Mouse (Mus musculus): ENCODE data around the gene Hvcn1.
A peak's percentile ranks its signal among the peaks of the same experiment; 100 is the strongest.
"Not testable (repeated sequence)": the region's sequence is repeated elsewhere in the genome, so short reads cannot be mapped to it uniquely, and the experiment has no call there.

The Hvcn1 gene

DNA sequence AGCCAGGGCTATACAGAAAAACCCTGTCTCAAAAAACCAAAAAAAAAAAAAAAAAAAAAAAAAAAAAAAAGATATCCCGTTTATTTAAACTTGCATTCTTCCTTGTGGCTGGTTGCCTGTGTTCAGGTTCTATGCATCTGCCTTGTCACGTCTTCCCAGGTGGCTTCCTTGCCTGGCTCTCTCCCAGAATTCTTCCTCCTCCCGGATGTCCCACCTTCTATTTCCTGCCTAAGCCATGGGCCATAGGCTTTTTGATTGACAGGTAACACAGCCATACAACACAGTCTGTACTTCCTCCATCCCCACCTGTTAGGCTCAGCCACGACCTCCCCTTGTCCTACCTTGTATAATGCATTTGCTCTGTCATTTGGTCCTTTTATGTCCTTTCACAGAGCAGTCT, at the start of gene Hvcn1:
Gene Hvcn1 (plus strand): TSS at position 330 of the 400 bp plus-strand sequence.
- DNase-seq (ENCODE audit: low read depth, low spot score): peak; percentile 95

DNA sequence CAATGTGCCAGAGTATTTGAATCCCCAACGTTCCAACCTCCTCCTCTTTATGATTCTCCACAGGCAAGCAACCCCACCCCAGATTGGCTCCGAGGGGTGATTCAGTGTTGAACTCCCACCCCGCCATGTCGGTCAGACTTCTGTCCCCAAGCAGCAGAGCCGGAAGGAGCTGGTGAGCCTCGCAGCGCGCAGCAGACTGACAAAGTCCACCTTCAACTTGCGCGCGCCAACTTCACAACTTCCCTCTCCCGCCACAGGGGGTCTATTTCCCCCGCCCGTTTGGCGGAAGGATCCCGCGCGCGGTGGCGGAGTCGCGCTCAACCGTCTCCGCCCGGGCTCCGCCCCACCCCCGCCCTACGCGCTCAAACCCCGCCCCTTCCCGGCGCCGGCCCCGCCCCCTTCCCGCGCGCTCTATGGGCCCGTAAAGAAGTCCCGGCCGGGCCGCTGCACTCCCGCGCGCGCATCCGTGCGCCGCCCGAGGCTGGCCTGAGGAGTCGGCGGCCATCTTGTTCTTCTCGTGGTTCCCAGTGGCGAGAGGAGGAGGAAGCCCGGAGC, 48.7 kb upstream of the Hvcn1 start, which contains the start of gene Ppp1cc:
Gene Ppp1cc (plus strand): TSS at position 452 of the 555 bp plus-strand sequence.
- DNase-seq (ENCODE audit: low read depth, low spot score): peak; percentile 96

DNA sequence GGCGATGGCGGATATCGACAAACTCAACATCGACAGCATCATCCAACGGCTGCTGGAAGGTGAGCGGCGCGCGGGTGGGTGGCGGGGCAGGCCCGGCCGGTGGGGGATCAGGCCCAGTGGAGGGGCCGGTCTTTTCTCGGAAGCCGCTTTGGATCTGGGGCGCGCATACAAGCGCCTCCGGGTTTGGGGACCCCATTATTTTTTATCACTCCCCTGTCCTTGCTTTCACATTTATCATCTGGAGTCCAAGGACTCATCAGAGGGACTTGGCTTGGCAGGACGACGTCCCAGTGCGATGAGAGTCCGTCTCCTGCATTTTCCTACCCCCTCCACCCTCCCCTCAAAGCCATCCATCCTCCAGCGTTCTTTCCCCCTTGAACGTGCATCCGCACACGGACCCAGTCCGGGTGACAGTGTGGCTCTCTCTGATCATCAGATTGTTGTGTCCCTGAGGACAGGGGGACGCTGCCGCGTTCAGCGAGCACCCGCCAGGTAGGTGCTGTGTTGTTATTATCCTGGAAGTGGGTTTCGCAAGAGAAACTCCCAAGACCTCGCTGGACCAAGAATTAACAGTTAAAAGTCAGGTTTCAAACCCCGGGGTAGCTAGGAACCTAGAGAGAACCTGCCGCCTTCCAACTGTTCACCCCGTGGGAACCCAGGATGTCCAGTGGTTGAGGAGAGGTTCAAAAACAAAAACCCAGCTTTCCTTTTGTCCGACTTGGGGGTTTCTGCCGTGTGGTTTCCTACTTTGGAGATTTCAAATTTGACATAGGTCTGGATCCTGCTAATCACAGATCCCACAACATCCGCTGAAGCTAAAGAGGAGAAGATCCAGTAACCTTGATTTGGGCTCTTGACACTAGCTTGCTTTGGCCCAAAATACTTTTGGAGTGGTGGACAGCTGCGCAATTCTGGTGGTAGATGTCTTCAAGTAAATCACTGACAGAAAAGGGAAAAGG, 47.8 kb upstream of the Hvcn1 start:
- no peak for DNase-seq (ENCODE audit: low read depth, low spot score)

DNA sequence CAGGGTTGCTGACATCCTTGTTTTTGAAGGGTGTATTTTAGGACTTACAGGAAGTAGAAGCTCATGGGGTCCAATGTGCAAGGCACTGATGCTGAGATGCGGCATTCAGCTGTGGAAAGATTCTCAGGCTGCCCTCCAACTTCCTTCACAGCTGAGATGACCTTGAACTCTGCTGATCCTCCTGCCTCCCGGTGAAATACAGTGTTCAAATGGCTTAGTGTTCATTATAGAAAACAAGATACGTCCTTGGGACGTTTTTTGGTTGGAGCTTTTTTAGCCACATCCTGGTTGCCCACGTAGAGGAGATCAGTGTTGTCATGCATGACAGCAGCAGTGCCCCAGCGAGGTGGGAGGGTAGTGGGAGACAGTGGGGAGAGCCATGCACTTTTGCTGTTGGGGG, 43.4 kb upstream of the Hvcn1 start:
- DNase-seq (ENCODE audit: low read depth, low spot score): no peak

DNA sequence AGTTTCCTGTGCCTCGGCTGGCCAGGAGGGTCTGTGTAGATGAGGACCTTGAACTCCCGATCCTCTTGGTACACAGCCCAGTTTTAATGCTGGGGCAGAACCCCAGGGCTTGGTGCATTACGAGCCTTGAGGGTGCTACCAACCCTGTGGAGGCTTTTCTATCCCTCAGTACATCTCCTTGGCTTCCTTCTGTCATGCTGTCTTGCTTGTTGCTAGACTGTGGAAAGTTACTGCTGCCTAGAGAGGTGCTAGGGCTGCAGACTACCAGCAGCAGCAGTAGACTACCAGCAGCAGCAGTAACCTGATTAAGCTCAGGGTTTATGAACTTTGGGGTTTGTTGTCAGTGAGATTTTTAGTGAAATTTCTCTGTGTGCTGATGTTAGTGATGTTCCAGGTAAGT, 42.6 kb upstream of the Hvcn1 start:
- DNase-seq (ENCODE audit: low read depth, low spot score): no peak

DNA sequence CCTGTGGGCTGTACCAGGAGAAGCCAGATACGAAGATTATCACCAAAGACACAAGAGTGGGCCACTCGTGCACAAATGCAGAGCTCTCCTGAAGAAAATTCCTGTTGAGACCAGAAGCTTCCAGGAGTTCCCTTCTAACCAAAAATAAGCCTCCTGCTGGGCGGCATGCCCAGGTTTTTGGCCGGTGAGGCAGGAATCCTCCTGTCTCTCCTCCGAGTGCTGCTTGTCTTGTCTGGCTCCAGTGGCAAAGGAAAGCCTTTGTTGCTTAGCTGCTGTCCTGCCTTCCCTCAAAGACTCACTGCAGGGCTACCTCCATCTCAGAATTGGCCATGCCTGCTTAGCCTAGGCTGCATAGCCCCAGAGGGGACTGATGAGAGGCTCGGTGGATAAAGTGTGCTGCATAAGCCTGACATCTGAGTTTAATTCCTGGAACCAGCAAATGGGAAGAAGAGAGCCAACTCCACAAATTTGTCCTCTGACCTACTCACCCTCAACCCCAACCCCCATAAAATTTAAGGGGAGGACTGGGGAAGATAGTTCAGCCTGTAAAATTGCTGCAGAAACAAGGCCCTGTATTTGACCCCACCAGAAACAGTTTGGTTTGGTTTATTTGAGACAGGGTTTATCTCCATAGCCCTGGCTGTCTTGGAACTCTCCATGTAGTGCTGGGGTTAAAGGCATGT, 41.2 kb upstream of the Hvcn1 start:
- DNase-seq (ENCODE audit: low read depth, low spot score): no peak

DNA sequence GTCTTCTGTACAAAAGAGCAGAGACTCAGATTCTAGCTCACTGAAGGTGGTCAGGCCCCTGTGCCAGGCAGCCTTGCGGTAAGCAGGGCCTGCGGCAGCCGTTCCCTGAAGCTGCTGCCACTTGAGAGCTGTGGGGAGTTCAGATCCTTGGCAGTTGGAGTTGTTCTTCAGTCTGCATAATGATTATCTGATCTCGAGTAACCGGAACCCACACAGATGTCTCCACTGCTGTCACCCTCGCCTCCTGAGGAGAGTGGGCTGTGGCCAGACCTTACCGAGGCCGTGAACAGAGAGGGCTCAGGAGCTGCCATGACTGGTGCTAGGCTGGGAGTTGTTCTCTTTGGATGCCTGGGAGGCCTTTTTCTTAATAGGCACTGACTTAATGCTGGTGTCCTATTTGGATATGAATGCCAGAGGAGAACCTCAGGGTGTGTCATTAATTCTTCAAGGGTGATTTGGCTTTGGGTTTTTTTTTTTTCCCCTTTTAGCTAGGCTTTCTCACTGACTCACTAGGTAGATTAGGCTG, 39.9 kb upstream of the Hvcn1 start:
- no peak for DNase-seq (ENCODE audit: low read depth, low spot score)

DNA sequence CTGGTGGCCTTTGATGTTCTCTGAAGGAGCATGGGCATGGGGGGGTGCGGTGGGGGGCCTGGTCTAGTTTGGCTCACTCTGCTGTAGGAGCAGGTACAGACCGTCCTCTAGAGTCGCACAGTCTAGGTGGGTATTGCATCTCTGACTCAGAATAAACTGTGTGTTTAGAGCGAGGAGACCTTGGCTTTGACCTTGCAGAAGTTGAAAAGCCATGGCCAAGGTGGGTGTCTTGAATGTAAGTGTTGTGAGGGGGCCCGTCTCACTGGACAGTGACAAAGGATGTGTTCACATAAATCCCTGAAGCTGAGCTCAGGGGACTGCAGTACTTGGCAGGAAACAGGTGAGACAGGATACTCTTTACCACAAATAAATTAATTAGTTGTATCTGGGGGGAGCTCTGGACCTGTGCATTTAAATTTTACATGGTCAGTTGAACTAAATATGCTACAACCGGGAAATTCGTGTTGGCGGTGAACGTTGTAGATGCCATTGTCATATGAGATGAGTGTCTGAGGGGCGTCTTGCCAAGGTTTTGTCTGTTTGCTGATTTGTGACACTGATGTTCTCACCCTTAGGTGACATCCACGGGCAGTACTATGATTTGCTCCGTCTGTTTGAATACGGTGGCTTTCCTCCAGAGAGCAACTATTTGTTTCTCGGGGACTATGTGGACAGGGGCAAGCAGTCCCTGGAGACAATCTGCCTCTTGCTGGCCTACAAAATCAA, 38.1 kb upstream of the Hvcn1 start:
- DNase-seq (ENCODE audit: low read depth, low spot score): no peak

DNA sequence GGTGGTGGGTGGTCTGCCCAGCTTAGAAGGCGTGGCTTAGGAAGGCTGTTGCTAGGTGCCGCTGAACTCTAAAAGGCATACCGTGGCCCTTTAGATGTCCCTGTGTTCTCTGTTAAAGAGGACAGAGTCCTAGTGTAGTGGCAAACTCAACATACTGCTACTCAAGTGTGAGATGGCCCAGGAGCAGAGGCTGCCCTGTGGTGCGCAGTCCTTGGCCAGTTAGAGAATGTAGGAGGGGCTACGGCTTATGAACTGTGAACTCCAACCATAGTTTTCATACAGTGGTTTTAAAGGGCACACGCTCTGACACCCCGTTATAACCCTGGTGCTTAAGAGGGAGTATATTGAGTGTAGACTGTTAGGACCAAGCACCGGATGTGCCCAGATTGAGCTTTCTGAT, 35.5 kb upstream of the Hvcn1 start:
- no peak for DNase-seq (ENCODE audit: low read depth, low spot score)

DNA sequence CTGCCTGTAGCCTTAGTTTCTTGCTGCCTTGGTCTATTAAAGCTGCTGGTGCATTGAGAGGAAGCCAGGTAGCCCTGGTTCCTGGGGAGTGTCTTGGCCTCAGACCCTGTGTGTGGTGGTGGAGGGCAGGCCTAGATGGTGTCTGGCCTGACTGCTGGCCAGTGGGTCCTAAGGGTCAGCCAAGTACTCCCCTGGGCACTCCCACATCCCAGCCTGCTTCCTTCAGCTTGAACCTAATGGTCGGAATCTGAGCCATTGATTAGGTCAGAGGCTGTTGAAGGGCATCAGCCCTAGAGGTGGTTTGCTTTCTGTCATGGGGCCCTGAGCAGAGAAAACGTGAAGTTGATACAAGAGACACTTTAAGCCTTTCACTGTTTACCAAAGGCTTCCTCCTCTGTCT, 31.2 kb upstream of the Hvcn1 start:
- no peak for DNase-seq (ENCODE audit: low read depth, low spot score)

DNA sequence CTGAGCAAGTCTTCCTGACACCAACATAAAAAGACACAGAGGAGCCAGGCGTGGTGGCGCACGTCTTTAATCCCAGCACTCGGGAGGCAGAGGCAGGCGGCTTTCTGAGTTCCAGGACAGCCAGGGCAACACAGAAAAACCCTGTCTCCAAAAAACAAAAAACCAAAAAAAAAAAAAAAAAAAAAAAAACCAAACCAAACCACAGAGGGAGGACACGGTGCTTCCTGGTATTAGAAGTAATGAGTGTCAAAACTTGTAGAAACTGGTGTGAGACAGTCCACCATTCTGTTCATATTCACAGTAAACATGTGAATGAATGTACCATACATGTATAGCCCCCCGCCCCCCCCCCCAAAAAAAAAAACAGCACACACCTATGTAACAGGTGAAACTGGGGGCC, 30.6 kb upstream of the Hvcn1 start:
- DNase-seq (ENCODE audit: low read depth, low spot score): no peak

DNA sequence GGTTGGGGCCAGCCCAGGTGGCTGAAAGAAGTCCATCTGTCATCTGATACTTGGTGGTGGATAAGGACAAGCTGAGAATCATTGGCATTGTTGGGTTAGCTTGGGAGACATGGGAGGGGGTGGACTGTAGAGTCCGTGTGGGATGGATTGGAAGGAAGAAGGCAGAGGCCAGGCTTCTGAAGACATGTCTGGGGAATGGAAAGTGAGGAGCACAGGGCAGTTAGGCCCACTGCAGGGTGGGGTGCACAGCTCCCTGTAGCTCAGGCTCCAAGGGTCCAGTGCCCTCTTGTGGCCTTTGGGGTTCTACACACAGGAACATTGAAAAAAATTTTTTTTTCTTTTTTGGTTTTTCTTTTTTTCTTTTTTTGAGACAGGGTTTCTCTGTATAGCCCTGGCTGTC, 30.2 kb upstream of the Hvcn1 start:
- DNase-seq (ENCODE audit: low read depth, low spot score): peak; percentile 71

DNA sequence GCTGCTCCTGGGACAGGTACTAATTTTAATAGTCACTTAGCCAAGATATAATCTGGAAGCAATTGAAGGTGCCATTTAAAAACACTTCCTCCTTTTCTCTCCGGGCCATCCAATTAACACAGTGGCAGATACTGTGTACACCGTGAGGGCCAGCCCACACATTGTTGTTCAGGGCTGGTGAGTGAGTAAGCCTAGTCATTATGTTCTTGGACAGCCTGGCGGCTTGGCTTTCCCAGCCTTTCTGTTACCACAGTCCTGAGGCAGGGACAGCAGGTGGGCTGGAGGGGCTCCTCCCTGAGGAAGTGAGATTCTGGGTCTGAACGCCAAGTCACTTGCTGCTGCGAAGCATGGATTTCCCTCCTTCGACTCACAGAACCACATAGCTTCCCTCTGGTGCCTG, 26.9 kb upstream of the Hvcn1 start:
- DNase-seq (ENCODE audit: low read depth, low spot score): peak; percentile 54

DNA sequence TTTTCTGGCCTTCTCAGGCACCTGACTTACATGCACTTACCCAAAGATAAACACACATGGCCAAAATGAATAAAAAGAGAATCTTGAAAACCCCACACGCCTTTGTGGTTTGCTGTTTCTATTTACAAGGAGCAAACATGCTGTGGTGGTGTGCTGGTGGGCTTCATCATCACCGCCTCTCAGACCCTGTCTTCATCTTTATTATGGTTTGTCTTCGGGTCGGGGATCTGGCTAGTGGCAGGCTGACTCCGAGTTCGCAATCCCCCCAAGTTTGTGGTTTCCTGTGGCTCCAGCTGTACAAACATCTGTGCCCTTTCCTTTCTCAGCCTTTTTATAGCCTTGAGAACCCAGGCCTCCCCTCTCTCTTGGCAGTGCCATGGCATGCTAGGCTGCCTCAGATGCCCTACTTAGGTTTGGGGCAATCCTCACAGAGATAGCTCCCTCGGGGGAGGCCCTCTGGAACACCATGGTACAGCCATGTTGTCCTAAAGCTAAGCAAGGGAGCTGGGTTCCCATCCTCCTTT, 22.3 kb upstream of the Hvcn1 start:
- no peak for DNase-seq (ENCODE audit: low read depth, low spot score)

DNA sequence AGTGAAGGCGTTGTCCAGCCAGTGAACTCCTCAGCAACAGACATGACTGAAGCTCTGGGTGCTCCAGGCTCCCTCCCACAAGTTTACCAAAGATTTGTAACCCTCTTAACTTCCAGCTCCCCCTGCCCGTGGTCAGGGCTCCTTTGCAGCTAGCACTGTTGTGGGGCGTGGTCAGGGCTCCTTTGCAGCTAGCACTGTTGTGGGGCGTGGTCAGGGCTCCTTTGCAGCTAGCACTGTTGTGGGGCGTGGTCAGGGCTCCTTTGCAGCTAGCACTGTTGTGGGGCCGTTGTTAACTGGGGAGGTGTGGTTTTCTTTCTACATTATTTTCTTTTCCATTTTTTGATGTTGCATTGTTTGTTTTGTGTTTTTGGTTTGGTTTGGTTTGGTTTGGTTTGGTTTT, 21.7 kb upstream of the Hvcn1 start:
- not testable (repeated sequence) for DNase-seq (ENCODE audit: low read depth, low spot score)

DNA sequence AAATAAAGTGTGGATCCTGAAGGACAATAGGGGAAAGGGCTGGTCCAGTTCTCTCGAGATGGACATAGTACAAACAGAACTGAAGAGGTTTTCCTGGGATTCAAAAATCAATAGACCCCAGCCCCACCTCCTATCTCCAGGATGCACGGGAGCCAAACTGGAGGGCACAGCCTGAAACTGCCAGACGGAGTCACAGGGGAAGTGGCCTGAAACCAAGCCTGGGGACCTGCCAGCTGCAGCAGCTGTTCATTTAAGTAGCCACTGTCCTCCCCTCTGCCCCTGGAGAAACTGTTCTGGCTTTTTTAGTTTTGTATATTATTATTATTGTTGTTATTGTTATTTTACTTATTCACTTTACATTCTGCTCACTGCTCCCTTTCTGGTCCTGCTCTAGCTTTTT, 17.5 kb upstream of the Hvcn1 start:
- no peak for DNase-seq (ENCODE audit: low read depth, low spot score)

DNA sequence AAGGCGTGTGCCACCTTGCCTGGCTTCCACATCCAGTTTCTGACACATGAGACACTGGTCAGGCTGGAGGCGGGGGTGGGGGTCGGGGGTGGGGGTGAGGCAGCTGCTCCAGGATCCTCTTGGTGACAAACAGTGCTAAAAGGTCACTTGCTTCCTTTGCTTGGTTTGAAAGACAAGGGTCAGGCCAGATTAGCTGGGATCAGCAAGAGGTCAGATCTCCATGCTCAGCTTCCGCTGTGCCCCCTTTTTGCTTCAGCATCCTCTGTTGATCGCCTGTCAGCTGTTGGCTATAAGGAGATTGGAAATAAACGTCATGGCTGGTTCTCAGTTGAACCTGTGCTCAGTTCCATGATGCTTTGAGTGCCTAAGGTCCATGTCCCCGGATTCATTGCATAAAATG, 16.1 kb upstream of the Hvcn1 start:
- DNase-seq (ENCODE audit: low read depth, low spot score): peak; percentile 61

DNA sequence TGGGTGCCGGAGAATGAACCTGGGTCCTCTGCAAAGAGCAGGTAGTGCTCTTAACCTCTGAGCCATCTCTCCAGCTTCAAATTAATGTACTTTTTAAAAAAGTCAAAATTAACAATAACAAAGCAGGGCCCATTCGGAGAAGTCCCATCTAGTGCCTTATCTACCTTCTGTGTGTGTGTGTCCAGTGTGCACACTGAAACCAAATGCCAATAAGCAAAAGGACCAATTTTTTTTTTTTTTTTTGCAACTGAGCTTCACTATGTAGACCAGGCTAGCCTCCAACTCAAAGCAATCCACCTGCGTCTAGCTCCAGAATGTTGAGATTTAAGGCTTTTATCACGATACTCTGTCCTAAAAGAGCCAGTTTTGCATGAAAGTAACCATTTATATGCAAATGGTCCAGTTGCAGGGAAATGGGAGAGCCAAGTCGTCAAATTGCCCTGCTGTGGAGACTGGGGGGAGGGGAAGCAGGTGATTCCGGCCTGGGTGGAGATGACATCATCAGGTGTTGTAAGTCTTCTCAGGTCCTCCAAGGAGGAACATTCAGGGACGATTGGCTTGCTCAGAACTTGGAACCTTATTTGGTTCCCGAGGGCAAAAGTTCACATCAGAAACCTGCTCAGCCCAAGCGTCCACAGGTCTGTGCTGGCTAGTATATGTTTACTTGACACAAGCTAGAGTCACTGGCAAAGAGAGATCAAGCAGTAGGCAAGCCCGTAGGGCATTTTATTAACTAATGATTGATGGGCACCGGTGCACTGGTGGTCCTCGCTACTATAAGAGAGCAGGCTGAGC, 15.1 kb upstream of the Hvcn1 start:
- peak; percentile 98 for DNase-seq (ENCODE audit: low read depth, low spot score)

DNA sequence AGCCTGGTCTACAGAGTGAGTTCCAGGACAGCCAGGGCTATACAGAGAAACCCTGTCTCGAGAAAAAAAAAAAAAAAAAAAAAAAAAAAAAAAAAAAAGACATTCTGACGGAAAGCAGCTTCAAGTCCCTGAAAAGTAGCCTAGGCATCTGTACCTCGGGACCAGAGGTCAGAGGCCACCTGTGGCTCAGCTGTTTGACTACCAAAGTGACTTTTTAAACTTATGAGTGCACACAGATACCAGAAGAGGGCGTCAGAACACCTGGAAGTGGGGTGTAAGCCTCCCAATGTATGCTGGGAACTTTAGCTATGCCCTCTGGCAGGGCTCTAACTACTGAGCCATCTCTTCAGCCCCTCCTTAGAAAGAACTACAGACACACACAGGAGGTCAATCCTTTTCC, 14.3 kb upstream of the Hvcn1 start:
- peak; percentile 74 for DNase-seq (ENCODE audit: low read depth, low spot score)

DNA sequence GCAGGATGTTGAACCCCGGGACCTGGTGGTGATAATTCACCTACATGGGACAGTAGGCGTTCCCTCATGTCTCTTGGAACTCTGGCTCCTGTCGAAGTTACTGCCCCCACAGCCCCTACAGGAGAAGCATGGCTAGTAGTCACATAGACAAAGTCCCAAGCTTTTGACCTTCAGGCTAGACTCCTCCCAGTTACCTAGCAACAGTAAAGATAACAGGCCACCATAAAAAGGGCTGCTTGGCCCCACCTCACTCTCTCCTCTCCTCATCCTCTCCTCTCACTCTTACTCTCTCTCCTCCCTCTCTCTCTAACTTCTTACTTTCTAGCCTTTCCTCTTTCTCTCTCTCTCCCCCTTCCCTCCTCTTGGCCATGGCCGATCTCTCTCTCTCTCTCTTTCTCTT, 5.7 kb upstream of the Hvcn1 start:
- peak; percentile 58 for DNase-seq (ENCODE audit: low read depth, low spot score)

DNA sequence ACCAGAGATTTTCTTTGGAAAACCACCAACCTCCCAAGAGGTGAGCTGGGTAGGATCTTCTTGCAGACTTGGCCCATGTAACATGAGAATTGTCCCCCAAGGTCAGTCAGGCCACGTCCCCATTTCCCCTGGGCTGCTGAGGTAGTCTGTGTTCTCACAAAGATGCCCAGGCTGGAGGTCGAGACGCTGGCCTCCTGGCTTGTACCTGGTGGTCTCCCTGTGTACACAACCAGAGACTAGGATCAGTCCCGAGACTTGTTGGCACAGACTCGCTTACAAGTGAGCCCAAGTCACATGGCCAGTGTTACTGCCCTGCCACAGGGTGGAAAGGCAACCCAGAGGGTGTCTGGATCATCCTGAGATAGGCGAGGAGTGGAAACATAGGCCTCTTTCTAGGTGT, 4.7 kb upstream of the Hvcn1 start:
- DNase-seq (ENCODE audit: low read depth, low spot score): no peak

Data from ES-CJ7 (cell line).